Mouse (Mus musculus): ENCODE measurements around the gene Nhej1.

Gene Nhej1

GRCm38 (mm10) chr1:74975936-74976335 lies 149.1 kb downstream of the Nhej1 start:
- no peak for DNase-seq (ENCODE audit: low spot score)

- DNase-seq (ENCODE audit: low spot score): no peak
Measured at GRCm38 (mm10) chr1:74973590-74973989, 151.4 kb downstream of the Nhej1 start.

- peak; percentile 73 for DNase-seq (ENCODE audit: low spot score)
Measured at GRCm38 (mm10) chr1:74971353-74972050, 153.5 kb downstream of the Nhej1 start.

- no peak for DNase-seq (ENCODE audit: low spot score)
Measured at GRCm38 (mm10) chr1:74967962-74968580, 156.9 kb downstream of the Nhej1 start.

DNA sequence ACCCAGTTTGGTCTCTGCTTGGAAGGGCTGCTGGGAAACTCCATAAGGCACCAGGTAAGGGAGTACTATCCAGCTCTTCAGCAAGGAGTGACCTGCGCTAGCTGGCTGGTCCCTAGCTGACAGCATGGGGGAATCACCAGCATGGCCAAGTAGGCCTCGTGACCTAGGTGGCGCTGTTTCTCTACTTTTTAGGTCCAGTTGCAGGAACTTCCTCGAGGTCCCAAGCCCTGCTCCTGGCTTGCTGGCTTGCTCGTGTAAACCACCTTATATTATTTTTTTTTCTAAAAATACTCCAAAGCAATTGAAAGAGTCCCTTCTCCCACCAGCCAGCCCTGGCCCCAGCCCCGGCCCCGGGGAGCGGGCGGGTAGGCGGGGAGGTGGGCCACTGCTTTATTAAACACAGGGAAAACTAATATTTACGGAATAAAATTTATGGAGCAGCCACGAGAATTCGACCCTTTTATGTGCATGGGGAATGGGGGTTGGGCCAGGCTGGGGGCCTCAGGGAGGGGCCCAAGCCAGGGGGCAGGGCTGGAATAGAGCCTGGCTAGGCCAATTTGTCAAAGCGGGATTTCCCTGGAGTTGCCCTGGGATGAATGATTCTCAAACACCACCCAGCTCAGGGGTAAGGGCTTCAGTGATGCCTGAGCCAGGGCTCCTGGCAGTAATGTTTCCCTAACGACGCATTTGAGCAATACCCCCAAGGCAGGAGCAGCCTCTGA lies 160.3 kb downstream of the Nhej1 start:
- DNase-seq (ENCODE audit: low spot score): peak; percentile 81

DNA sequence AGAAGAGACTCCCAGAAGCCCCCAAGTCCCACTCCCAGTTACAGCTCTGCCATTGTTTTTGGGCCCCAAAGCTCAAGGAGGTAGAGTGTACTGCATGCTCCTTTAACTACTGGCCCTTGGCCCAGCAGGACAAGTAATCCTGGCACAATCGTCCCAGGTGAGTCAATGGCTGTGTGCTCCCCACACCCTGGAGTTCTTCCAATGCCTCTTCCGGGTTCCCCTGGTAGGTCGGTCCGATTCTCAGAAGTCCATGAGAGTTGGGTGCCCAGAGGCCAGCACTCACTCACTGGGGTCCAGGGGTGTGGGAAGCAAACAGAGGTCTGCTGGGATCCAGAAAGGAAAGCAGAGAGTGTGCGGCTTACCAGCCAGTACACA lies 162.2 kb downstream of the Nhej1 start:
- DNase-seq (ENCODE audit: low spot score): no peak

GRCm38 (mm10) chr1:74962126-74962852 lies 162.7 kb downstream of the Nhej1 start:
- peak; percentile 69 for DNase-seq (ENCODE audit: low spot score)

DNA sequence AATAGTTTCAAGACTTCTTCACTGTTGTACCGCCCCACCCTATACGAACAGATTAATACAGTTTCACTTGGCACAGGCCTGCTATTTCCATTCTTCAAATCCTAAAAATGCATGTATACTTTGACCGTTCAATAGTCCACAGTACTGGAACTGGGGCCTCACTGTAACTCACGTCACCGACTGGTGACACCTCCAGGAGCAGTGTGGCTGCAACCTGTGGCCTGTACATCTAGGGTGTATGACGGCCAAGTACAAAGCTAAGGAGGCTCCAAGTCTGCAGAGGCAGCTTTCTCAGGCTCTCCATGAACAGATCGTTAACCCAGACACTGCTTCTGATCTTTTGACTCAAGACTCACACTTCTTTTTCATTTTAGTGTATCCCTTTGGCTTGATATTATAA lies 163.3 kb downstream of the Nhej1 start:
- no peak for DNase-seq (ENCODE audit: low spot score)

DNA sequence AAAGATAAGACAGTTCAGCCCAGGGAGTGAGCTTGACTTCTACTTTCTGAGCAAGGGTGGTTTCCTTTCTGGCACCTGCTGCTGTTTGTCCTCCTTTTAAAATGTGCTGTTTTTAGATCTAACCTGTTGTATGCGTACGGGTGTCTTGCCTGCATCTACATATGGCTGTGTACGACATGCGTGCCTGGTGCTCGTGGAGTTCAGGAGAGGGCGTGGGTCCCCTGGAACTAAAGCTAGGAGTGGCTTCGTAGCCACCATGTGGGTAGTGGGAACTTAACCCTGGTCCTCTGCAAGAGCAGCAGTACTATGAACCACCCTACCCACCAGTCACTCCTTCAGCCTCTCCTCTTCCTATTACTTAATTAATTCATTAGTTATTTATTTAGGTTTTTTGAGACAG lies 164.9 kb downstream of the Nhej1 start:
- no peak for DNase-seq (ENCODE audit: low spot score)

- DNase-seq (ENCODE audit: low spot score): peak; percentile 80
Measured at GRCm38 (mm10) chr1:74951556-74952210, 173.3 kb downstream of the Nhej1 start, which contains the start of gene Ihh. Gene Ihh, minus strand, starts transcription at chr1:74951672.

DNA sequence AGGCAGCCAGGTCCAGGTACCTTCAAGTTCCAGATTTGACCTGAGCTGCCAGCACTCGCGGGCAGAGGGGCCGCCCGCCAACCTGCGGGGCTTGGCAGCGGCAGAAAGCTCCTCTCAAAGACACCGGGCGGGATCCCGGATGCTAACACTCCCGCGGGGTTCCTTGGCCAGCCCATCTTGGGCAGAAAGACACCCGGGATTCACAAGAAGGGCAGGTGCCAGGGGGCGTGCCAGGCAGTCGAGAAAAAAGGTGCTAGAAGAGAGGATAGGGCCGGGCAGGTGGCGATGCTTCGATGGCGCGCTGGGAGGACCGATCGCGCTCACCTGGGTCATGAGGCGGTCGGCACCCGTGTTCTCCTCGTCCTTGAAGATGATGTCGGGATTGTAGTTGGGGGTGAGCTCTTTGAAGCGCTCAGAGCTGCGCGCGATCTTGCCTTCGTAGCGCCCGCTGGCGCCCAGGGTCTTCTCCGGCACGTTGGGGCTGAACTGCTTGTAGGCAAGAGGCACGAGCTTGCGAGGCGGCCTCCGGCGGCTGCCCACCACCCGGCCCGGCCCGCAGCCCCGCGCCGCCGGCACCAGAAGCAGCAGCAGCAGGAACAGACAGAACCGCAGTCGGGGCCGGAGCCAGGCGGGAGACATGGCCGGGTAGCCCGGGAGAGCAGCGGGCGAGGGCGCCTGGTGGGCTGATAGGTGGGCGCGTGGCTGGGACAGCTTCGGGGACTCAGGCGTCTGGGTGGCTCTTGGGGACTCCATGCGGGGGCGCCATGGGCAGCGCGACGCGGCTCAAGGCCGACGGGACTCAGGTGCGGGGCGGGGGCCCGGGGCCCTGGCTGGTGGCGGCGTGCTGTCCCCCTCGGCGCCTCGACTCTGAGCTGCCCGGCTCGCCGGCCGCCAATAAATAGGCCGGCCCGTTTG lies 174.2 kb downstream of the Nhej1 start:
- peak; percentile 37 for DNase-seq (ENCODE audit: low spot score)

DNA sequence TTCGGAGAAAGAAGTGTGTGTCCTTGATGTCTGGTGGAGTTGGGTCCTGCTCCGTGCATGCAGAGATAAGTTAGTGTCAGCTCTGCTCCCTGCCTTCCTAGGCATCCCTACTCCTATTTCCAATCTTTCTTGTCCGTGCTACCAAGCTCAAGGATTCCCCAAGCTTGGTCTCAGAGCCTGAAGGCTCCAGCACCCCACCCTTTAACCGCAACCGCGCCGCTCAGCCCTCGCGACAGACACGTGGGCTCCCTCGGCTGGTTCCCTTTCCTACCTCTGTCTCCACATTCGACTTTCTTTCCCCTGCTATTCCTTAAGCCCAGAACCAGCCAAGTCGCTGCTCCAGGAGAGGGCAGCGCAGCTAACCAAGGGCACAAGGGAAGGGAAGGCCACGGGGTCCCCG lies 174.9 kb downstream of the Nhej1 start:
- DNase-seq (ENCODE audit: low spot score): no peak

DNA sequence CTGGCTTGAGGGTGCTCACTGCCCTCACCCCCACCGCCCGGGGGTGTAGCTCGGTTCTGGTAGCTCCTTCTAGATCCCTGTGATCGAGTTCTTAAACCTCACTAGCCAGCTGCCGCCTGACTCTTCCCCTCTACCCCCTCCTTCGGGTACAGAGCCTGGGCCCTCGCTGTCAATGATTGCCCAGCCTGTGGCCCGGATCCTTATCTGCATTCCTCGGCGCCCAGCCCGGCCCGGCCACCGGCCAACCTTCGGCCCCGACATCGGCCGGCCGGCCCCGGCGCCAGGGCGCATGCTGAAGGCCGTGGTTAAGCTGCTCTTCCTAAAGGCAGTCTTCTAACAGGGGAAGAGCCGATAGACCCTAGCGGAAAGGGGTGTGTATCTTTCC lies 175.3 kb downstream of the Nhej1 start:
- DNase-seq (ENCODE audit: low spot score): peak; percentile 88

DNA sequence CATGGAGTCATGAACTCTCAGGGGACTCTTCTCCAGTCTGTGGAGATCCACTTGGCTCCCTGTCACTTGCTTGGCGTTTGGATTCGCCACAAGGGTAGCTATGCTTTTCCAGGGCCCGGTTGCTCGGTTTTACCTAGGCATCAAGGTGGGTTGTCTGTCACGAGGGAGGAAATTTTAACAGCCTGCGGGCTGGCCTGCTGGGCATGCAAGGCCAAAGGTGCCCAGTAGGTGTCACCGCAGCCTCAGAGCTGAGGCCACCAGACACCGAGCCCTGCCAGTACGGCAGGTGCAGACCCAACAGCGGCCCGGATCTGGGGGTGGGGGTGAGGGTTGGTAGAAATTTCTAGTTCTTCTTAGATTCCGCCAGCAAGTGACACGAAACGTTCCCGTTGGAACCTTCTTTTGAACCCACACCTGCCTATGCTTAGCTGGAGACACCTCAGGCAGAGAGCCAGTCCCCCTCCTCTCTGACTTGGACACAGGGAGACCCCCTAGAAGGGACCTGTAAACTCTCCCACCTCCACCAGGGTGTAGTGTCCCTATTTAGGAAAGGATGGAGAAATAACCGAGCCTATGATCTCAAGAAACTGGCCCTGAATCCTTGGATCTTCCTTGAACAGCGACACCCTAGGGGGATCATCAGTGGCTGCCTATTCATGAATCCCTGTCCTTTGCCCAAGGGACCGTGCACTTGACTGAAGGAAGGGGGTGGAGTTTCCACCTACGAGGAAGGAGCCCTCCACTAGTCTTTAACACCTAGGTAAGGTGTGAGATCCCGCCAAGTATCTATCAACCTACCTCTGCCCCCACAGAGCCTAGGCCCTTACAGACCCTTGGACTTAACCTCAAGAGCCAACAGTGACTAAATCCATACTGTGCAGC lies 176.0 kb downstream of the Nhej1 start:
- DNase-seq (ENCODE audit: low spot score): peak; percentile 69

DNA sequence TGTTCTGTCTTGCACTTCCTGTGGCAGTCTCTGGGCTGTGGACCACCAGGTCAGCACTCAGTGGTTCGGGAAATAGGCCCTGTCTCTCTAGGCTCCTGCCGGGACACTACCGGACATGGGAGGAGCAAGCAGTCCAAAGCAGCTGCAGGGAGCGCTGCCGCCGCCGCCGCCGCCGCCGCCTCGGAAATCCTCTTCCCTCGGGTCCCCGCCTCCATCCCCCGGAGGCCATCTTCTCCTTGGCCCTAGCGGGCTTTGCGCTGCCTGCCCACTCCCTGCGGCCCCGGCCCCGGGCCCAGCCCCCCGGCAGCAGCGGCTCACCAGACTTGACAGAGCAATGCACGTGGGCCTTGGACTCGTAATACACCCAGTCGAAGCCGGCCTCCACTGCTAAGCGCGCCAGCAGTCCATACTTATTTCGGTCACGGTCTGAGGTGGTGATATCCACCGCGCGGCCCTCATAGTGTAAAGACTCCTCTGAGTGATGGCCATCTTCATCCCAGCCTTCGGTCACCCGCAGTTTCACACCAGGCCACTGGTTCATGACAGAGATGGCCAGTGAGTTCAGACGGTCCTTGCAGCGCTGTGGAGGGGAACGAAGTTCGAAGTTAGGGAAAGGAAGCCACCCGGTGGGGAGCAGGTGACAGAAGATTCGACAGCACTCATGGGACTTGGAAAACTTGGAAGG lies 176.9 kb downstream of the Nhej1 start:
- DNase-seq (ENCODE audit: low spot score): no peak

- no peak for DNase-seq (ENCODE audit: low spot score)
Measured at GRCm38 (mm10) chr1:74941651-74942360, 183.2 kb downstream of the Nhej1 start.

- no peak for DNase-seq (ENCODE audit: low spot score)
Measured at GRCm38 (mm10) chr1:74939762-74940161, 185.2 kb downstream of the Nhej1 start.

DNA sequence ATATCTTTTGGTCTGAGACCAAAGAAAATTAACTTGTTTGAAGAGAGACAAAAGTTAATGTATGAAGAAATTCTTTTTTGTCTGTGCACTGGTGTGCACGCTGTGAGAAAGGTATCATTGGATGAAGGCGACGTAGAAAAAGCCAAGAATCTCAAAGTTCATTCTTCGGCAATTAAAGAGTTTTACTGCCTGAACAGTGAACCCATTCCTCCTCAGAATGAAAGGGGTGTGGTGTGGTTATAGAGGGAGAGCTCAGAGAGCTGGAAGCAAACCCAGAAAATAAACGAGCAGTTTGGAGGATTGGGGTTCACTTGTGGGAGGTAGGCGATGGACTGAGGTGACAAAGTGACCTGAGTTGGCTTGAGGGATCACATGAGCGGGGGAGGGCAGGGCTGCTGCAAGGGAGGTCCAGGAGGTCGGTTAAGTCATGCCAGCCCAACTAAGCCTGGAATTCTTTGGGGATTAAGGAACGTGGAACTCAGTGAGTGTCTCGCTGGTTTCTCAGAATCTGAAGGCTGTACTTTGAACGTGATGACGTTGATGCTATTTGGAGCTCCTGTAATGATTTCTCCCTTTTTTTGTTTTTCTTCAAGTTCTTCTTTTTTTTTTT lies 188.7 kb downstream of the Nhej1 start:
- DNase-seq (ENCODE audit: low spot score): peak; percentile 80

All from yolk sac, embryonic 10.5 days (tissue).